Mouse (Mus musculus) forebrain, embryonic 11.5 days (tissue): ENCODE results near the gene Nol6. TPM values are rescaled to one million over a fixed set of nuclear protein-coding genes. Genes with fewer than 3 reads are reported as not detected.

Experiments
- ATAC-seq: fragments of 200-750 bp; cut with Nextera tagmentation; replicated peaks from 2 replicates; pipeline ENCODE4 v1.8.0; 2017; ENCODE audit warnings: moderate TSS enrichment; ENCODE audit not compliant: low FRiP score
- DNase-seq: peaks from one replicate; pipeline ENCODE4 v3.0.0-alpha.2; 2017; ENCODE audit warnings: low spot score
- H3K27ac ChIP-seq: fragments of 300-500 bp; sonication (generic); 2 replicates; pipeline ENCODE4 v1.5.1; 2014; ENCODE audit warnings: low read depth, low read length
- H3K27me3 ChIP-seq: fragments of 300-500 bp; sonication (generic); 2 replicates; pipeline ENCODE4 v1.6.1; 2014; ENCODE audit warnings: mild to moderate bottlenecking, low read length, mixed read lengths; ENCODE audit not compliant: control insufficient read depth, insufficient read depth
- H3K36me3 ChIP-seq: fragments of 300-500 bp; sonication (generic); 2 replicates; pipeline ENCODE4 v1.6.1; 2014; ENCODE audit warnings: mild to moderate bottlenecking, low read length, moderate library complexity, mixed read lengths; ENCODE audit not compliant: control insufficient read depth, insufficient read depth
- H3K4me1 ChIP-seq: fragments of 300-500 bp; sonication (generic); replicated peaks from 2 replicates; pipeline ENCODE4 v1.6.1; 2014; ENCODE audit warnings: low read length, mixed read lengths; ENCODE audit not compliant: control insufficient read depth, insufficient read depth
- H3K4me2 ChIP-seq: fragments of 300-500 bp; sonication (generic); 2 replicates; pipeline ENCODE4 v1.6.1; 2014; ENCODE audit warnings: low read depth, mild to moderate bottlenecking, low read length, moderate library complexity, mixed read lengths; ENCODE audit not compliant: severe bottlenecking
- H3K4me3 ChIP-seq: fragments of 300-500 bp; sonication (generic); 2 replicates; pipeline ENCODE4 v1.5.1; 2014; ENCODE audit warnings: low read depth, low read length
- H3K9ac ChIP-seq: fragments of 300-500 bp; sonication (generic); 2 replicates; pipeline ENCODE4 v1.6.1; 2014; ENCODE audit warnings: low read length
- H3K9me3 ChIP-seq: fragments of 300-500 bp; sonication (generic); 2 replicates; pipeline ENCODE4 v1.6.1; 2016; ENCODE audit warnings: low read length, mixed read lengths; ENCODE audit not compliant: control insufficient read depth
- WGBS: fragments of 180-500 bp; shearing (Covaris S2); extraction: QIAGEN DNeasy Blood & Tissue Kit; methylation state at CpG from one replicate; pipeline ENCODE4 v1.1.7; 2014; 5-methylcytosine and 5-hydroxymethylcytosine counted together
- polyA plus RNA-seq: library from polyadenylated mRNA; unstranded; fragments of >200 nt; fragmentation: Nextera tagmentation; extraction: Ambion mirVana; gene quantifications from 2 replicates; pipeline ENCODE4 v1.2.1, GENCODE M21; 2014

Gene Nol6
- polyA plus RNA-seq, 1 experiment from 2014 or later, result 31.6 TPM

DNA sequence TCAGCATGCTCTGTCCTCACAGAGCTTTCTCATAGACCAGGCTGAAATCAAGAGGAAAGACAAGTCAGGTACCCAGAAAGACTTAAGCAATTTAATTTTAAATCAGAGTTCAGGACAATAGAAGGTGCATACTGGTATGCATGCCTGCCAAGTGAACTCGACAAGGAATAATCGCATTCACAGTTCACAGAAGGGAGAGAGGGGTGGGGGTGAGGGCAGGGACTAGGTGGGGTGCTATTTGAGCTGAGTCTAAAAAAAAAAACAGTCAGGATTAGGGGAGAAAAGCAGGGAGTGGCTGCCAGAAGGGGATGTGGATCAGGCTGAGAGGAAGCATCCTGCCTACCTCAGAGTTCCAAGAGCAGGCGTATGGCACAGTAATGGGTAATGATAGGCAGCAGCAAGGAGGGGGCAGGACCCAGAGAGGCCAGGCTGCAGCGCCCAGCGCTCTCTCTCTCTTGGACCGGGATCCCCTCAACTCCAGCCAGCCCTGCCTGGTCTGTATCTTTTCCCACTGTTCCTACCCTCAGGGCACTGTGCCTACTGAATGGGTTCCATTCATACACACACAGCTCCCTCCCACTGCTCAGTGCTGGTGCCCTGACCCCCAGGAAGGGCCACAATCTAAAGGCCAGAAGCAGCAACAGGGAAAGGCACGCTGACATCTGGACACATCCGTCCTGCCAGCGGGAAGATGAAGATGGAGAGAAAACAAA is 9.7 kb downstream of the Nol6 start:
- H3K9me3 ChIP-seq, result no peaks in the 10 kb centered on the region
- H3K9ac ChIP-seq, result no peak overlapping the region
- DNase-seq (peak; percentile 53), ATAC-seq (no peak)
- H3K27ac ChIP-seq, result no peak overlapping the region
- WGBS, result 81% methylated on average over 9 of the region's 9 CpGs
- H3K4me3 ChIP-seq, result no peak overlapping the region
- H3K4me2 ChIP-seq, result no peak overlapping the region
- no peaks in the 10 kb centered on the region for H3K4me1 ChIP-seq
- peaks cover 5% of the 10 kb centered on the region; the same call in 1 of the 2 replicates for H3K36me3 ChIP-seq
- H3K27me3 ChIP-seq, result no peaks in the 10 kb centered on the region

DNA sequence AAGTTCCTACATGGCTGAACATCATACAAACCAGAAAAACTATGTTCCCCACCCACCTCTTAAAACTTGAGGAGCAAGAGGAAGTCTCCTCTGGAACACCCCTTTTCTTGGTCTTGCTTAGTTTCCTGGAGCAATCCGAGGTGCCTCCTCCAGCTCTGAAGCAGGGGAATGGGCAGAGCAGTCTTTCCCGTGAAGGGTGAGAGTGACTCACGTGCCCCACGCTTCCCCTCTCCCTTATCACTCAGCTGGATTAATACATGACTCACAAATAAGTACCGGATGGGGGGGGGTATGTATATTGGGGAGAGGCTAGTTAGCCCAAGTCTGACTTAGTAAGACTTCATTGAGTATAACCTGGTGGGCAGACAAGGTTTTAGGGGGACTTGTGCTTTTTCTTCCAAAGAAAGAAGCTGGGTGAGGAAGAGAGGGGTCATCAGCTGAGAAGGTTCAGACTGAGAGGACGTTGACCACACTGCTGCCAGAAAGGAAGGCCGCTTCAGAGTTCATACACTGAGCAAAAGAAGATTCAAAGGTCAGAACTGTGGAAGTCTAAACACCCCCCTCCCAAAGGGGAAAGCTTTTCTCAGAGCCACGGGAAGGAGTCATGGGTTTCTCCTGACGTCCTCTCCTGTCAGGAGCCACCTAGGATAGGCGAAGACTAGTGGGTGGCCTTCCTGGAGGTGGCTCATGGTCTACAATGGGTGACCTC is 15.4 kb downstream of the Nol6 start:
- ATAC-seq, result no peak
- no peaks in the 10 kb centered on the region for H3K36me3 ChIP-seq
- no peak overlapping the region for H3K4me3 ChIP-seq
- no peaks in the 10 kb centered on the region for H3K4me1 ChIP-seq
- no peak overlapping the region for H3K27ac ChIP-seq
- H3K4me2 ChIP-seq, result no peak overlapping the region
- no peaks in the 10 kb centered on the region for H3K9me3 ChIP-seq
- H3K27me3 ChIP-seq, result no peaks in the 10 kb centered on the region
- WGBS, result 82% methylated on average over 10 of the region's 10 CpGs
- DNase-seq, result no peak
- no peak overlapping the region for H3K9ac ChIP-seq

DNA sequence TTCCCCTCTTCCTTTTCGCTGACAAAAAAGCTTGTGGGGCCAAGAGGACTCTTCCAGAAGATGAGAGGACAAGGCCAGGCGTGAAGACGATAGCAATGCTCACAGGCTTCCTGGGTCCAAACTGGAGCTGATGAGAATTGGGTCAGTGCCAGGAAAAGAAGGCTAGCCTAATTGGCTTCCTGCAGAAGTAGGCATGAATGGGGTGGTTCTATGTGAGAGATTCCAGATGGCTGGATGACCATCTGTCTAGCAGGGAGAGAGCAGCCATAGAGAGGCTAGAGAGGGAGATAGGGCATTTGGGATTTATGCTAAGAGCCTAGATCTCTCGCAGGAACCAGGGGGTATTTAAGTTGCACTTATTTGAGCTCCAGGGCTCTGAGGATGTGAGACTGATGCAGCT is 16.8 kb downstream of the Nol6 start:
- no peak overlapping the region for H3K4me3 ChIP-seq
- 81% methylated on average over 4 of the region's 4 CpGs for WGBS
- no peak overlapping the region for H3K4me2 ChIP-seq

GRCm38 (mm10) chr4:41102901-41103300 is 21.4 kb downstream of the Nol6 start:
- DNase-seq, result no peak
- no peak for ATAC-seq
- H3K9me3 ChIP-seq, result no peaks in the 10 kb centered on the region

More for the DNA sequence above, 16.8 kb downstream of the Nol6 start:
- Histone ChIP-seq H3K9ac (no peak overlapping the region), H3K27ac (no peak overlapping the region), H3K4me1 (no peaks in the 10 kb centered on the region), H3K36me3 (no peaks in the 10 kb centered on the region), H3K9me3 (no peaks in the 10 kb centered on the region), H3K27me3 (no peaks in the 10 kb centered on the region)
- DNase-seq (no peak), ATAC-seq (no peak)

GRCm38 (mm10) chr4:41100986-41101385 is 23.3 kb downstream of the Nol6 start:
- ATAC-seq (no peak), DNase-seq (no peak)
- WGBS, result 21% methylated on average over 1 of the region's 1 CpGs

More at GRCm38 (mm10) chr4:41102901-41103300, 21.4 kb downstream of the Nol6 start:
- H3K4me3 ChIP-seq, result no peak overlapping the region
- H3K27ac ChIP-seq, result no peak overlapping the region
- peaks cover 4% of the 10 kb centered on the region; the same call in 1 of the 2 replicates for H3K4me1 ChIP-seq
- peaks cover 7% of the 10 kb centered on the region; the same call in 1 of the 2 replicates for H3K27me3 ChIP-seq
- H3K36me3 ChIP-seq, result no peaks in the 10 kb centered on the region
- H3K4me2 ChIP-seq, result no peak overlapping the region
- no peak overlapping the region for H3K9ac ChIP-seq

DNA sequence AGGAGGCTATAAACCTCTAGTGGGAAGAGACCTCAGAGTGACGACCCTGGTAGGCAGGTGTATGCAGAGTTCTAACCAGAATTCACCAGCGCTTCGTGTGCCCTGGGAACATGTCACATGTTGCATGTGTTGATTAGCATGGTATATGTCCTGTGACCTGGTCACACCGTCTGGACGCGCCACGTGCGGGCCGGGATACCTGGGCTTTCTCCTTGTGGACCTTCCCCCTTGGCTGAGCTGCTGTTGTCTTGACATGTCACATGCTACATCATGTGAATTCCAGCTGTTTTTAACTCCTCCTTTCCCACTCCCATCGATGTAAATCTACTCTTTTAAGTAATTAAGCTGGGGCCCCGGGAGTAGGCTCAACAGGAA is 25.7 kb downstream of the Nol6 start:
- Histone ChIP-seq H3K27me3 (peaks cover 20% of the 10 kb centered on the region; the same call in 1 of the 2 replicates), H3K4me2 (peak overlapping the region; percentile 82), H3K4me3 (peak overlapping the region; percentile 36), H3K27ac (no peak overlapping the region), H3K9me3 (no peaks in the 10 kb centered on the region), H3K4me1 (peaks cover 4% of the 10 kb centered on the region; the same call in 1 of the 2 replicates), H3K36me3 (no peaks in the 10 kb centered on the region), H3K9ac (no peak overlapping the region)
- ATAC-seq (no peak), DNase-seq (no peak)
- 17% methylated on average over 11 of the region's 11 CpGs for WGBS

More at GRCm38 (mm10) chr4:41100986-41101385, 23.3 kb downstream of the Nol6 start:
- no peaks in the 10 kb centered on the region for H3K9me3 ChIP-seq
- H3K4me2 ChIP-seq, result no peak overlapping the region
- no peak overlapping the region for H3K9ac ChIP-seq
- H3K4me1 ChIP-seq, result peaks cover 4% of the 10 kb centered on the region; the same call in 1 of the 2 replicates
- H3K4me3 ChIP-seq, result no peak overlapping the region
- no peak overlapping the region for H3K27ac ChIP-seq
- no peaks in the 10 kb centered on the region for H3K36me3 ChIP-seq
- peaks cover 20% of the 10 kb centered on the region; the same call in 1 of the 2 replicates for H3K27me3 ChIP-seq

DNA sequence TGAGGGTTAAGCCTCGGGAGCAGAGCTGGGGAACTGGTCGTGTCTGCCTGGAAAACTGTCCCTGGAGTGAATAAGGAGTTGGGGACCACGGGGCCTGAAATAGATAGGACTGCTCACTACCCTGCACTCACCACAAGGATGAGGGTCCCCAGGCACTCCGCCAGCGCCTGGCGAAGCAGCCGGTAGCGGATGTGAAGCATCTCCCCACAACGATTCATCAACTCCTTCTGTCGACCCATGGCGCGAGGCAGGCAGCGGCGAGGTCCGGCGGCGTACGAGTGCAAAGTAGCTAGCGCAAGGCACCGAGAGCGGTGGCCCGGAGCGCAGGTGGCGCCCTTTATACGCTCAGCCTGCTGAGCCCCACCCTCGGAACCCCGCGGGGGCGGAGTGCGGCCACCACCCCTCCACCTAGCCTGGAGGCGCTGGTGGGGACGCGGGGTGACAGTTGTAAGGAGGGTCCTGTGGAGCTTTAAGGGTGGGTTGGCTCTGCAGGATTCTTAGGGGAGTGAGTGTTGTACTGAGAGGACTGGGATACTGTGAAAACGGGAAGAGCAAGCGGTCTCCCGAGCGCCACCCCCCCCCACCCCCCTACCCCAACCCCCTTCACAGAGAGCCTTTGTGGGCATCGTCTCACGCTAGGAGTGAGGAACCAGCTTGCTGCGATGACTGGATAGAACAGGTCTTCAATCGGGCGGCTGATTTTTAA is 26.2 kb downstream of the Nol6 start, which contains the start of gene Aqp3:
TSS of gene Aqp3 (minus strand) at position 313 of the 706 bp plus-strand sequence.
- WGBS, result under 1% methylated on average over 42 of the region's 42 CpGs
- peaks cover 20% of the 10 kb centered on the region; the same call in 1 of the 2 replicates for H3K27me3 ChIP-seq
- ATAC-seq, result no peak

GRCm38 (mm10) chr4:41097381-41097780 is 26.9 kb downstream of the Nol6 start:
- Histone ChIP-seq H3K4me2 (peak overlapping the region; percentile 82; the same call in 1 of the 2 replicates), H3K36me3 (no peaks in the 10 kb centered on the region), H3K9ac (no peak overlapping the region), H3K4me1 (peaks cover 4% of the 10 kb centered on the region; the same call in 1 of the 2 replicates), H3K27ac (no peak overlapping the region), H3K9me3 (no peaks in the 10 kb centered on the region), H3K4me3 (peak overlapping the region; percentile 36; the same call in 1 of the 2 replicates), H3K27me3 (peaks cover 20% of the 10 kb centered on the region; the same call in 1 of the 2 replicates)
- 49% methylated on average over 13 of the region's 13 CpGs for WGBS
- no peak for DNase-seq
- no peak for ATAC-seq

More for the DNA sequence above, 26.2 kb downstream of the Nol6 start, which contains the start of gene Aqp3:
- Histone ChIP-seq H3K4me2 (peak within 1 kb of the TSS; percentile 82), H3K9ac (peak within 1 kb of the TSS; percentile 57), H3K4me1 (peaks cover 4% of the 10 kb centered on the region; the same call in 1 of the 2 replicates), H3K9me3 (no peaks in the 10 kb centered on the region), H3K27ac (no peak within 1 kb of the TSS), H3K4me3 (peak within 1 kb of the TSS; percentile 36), H3K36me3 (no peaks in the 10 kb centered on the region)
- peak; percentile 62 for DNase-seq
